Mouse (Mus musculus) bone marrow, adult 2 months (tissue): Measurements from ENCODE around the gene E4f1. TPM values are rescaled to one million over a fixed set of nuclear protein-coding genes. Genes with fewer than 3 reads are reported as not detected.

Experiments used
- H3K27ac ChIP-seq: fragments of 200-500 bp; 2 replicates; pipeline ENCODE4 v1.5.1; 2012; ENCODE audit warnings: low read depth, mild to moderate bottlenecking, control low read depth, inconsistent platforms, low read length; ENCODE audit not compliant: control insufficient read depth, poor library complexity, insufficient read depth
- H3K4me1 ChIP-seq: fragments of 200-500 bp; 2 replicates; pipeline ENCODE4 v1.6.1; 2011; ENCODE audit warnings: low read length; ENCODE audit not compliant: control insufficient read depth, insufficient read depth
- H3K4me3 ChIP-seq: fragments of 200-500 bp; replicated peaks from 2 replicates; pipeline ENCODE3; 2011; ENCODE audit warnings: mild to moderate bottlenecking, low read depth, low read length, control low read depth; ENCODE audit not compliant: control insufficient read depth
- CTCF ChIP-seq: fragments of 200-500 bp; IDR thresholded peaks from 2 replicates; pipeline ENCODE4 v1.5.1; 2011; ENCODE audit warnings: low read length, control low read depth; ENCODE audit not compliant: control insufficient read depth, insufficient read depth
- POLR2A ChIP-seq: fragments of 200-500 bp; IDR thresholded peaks from 2 replicates; pipeline ENCODE4 v1.6.1; 2011; ENCODE audit warnings: low read depth, mild to moderate bottlenecking, control low read depth, low read length, borderline replicate concordance; ENCODE audit not compliant: control insufficient read depth
- WGBS: fragments of 180-500 bp; shearing (Covaris S2); methylation state at CpG from one replicate; pipeline ENCODE4 v1.1.7; 2018; 5-methylcytosine and 5-hydroxymethylcytosine counted together
- polyA plus RNA-seq: library from polyadenylated mRNA; stranded (reverse); fragments of >200 nt; gene quantifications from 2 replicates; pipeline ENCODE4 v1.2.4, GENCODE M21; 2011; ENCODE audit warnings: low replicate concordance; ENCODE audit not compliant: missing spikeins, insufficient read depth, insufficient read length

E4f1 gene
- polyA plus RNA-seq, 1 experiment = 70.1 TPM

DNA sequence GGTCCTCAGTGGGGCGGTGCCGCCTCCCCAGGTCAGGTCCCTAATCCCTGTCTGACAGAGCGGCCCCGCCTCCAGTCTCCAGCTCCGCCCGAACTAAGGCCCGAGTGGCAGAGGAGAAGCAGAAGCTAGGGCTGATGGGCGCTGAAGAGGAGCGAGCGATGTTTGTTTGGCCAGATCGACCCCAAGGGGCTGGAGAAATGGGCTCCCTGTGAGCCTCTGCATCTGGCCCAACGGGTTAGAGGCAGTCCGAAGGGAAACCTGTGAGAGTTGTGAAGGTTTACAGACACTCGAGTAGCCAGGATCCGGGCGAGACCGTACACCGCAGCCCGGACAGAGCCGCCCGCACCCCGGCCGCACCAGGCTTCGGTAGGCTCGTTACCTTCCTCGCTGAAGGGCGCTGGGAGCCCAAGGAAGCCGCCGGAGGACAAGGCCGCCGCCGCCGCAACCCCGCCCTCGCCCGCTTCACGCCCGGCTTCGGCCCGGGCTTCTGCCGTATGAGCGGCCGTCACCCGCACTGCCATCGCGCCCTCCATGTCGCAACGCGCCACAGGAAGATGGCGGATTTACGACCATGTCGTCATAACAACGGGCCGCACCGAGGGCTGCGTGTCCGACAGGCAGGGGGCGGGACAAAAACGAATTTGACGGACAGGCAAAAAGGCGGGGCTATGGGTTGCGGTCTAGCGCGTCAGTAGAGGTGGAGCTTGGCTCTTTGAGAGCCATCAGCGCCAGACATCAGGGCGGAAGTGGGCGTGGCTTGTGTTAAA lies 15.2 kb downstream of the E4f1 start:
- peak overlapping the region; percentile 76 for H3K4me3 ChIP-seq
- under 1% methylated on average over 67 of the region's 67 CpGs for WGBS

DNA sequence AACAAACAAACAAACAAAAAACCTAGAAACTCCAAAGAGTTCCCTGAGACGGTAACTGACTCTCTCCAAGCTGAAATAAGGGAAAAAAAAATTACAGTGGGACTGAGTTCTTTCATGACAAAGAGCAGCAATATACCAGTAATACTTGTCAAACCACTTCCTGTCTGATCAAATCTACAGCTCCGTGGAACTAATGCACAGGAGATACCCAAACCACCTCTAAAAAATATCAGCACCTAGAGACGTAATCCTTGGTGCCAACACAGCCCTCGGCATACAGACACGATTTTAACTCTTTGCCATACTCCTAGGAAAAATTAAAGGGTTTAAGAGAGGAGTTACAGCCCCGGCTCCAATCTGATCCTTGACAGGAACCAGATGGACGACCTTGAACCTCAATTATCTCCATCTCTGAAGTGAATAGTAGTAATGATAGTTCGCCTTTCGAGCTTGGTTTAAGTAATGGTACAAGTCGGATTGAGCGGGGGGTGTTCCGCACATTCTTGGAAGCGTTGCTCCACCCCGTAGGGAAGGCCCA lies 15.8 kb downstream of the E4f1 start:
- Histone ChIP-seq H3K4me3 (peak overlapping the region; percentile 76), H3K4me1 (no peaks in the 10 kb centered on the region), H3K27ac (peak overlapping the region; percentile 96)
- 1% methylated on average over 14 of the region's 14 CpGs for WGBS
- no peak for TF ChIP-seq CTCF

More for the DNA sequence above, 15.2 kb downstream of the E4f1 start:
- H3K4me1 ChIP-seq = no peaks in the 10 kb centered on the region
- TF ChIP-seq CTCF (0 out of 2 replicates have a peak, but pooled peaks have one; percentile 5), POLR2A (peak; percentile 92)
- H3K27ac ChIP-seq = peak overlapping the region; percentile 96

DNA sequence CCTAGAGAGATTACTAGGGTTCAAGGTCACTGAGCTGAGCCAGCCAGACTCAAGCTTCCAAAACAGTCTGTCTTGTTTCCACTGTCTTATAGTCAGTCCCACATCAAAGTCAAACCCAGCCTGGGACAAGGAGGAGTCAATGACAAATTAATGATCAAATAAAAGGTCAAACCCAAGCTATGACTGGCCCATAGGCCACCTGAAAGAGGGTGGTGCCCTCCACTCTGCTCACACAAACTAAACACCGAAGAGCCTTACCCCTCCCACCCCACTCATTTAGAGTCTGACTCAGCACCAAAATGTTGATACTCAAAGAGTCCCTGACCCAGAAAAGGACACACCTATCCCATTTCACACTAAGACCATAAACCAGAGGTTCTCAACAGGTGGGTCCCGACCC lies 16.7 kb downstream of the E4f1 start:
- Histone ChIP-seq H3K4me1 (no peaks in the 10 kb centered on the region), H3K27ac (no peak overlapping the region), H3K4me3 (no peak overlapping the region)
- 73% methylated on average over 2 of the region's 2 CpGs for WGBS
- TF ChIP-seq CTCF (no peak), POLR2A (no peak)

DNA sequence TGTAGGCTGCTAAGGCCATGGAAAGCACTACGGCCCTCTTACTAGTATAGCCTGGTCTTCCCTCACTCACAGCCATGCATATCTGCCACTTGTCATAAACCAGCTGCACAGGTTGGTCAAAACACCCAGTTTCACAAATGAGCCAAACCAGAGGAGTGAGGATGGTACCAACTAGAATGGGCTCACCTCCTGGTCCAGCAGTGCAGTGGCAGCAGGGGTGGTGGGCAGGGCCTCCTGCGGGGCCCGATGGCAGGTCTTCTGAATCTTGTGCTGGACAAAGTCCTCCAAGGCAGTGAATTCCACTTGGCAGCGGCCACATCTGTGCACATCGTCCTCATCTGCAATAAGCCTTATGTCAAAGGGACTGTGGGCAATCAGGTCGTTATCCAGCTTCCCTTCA lies 18.9 kb downstream of the E4f1 start:
- H3K4me1 ChIP-seq = no peaks in the 10 kb centered on the region
- TF ChIP-seq POLR2A (no peak), CTCF (no peak)
- H3K27ac ChIP-seq = no peak overlapping the region
- 88% methylated on average over 6 of the region's 6 CpGs for WGBS
- no peak overlapping the region for H3K4me3 ChIP-seq

- no peak overlapping the region for H3K4me3 ChIP-seq
- H3K27ac ChIP-seq = no peak overlapping the region
- WGBS = 83% methylated on average over 6 of the region's 6 CpGs
- no peaks in the 10 kb centered on the region for H3K4me1 ChIP-seq
- TF ChIP-seq POLR2A (no peak), CTCF (no peak)
Observed at GRCm38 (mm10) chr17:24449507-24449906, 20.6 kb downstream of the E4f1 start.

DNA sequence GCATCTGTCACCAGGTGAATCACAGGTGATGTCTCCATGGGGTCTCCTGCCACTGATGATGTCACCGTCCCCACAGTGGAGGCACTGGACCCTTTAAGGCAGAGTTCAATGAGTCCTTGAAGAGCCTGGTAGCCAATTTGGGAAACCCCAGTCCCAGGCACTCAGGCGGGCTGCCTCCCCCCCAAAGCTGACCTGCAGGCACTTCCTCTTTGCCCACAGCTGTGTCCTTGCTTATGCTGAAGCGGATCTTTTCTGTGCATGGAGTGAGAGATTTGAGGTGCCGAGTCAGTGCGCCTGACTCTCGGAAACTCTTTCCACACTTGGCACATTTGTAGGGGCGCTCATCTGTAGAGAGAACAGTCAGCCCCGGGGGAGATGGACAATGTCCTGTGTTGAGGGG lies 23.5 kb downstream of the E4f1 start:
- H3K4me1 ChIP-seq = no peaks in the 10 kb centered on the region
- TF ChIP-seq CTCF = no peak
- no peak for TF ChIP-seq POLR2A
- no peak overlapping the region for H3K27ac ChIP-seq
- WGBS = 53% methylated on average over 8 of the region's 8 CpGs
- no peak overlapping the region for H3K4me3 ChIP-seq

DNA sequence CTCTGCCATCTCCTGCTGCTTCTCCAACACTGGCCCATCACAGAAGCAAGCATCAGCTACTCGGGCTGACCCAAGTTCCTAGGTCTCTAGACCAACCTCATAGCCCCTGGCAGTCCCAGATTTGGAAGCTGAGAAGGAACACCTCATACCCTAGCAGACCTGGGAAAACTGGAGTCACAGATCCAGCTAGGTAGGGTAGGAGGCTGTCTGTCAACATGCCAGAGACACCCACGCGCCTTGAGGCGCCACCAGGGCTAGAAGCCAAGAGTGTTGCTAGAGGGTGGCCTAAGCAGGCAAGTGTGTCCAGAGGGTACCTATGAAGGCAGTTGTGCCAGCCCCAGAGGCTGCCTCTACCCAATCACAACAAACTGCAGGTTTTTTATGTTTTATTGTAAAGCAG lies 26.7 kb downstream of the E4f1 start:
- TF ChIP-seq POLR2A = no peak
- no peak for TF ChIP-seq CTCF
- Histone ChIP-seq H3K4me1 (no peaks in the 10 kb centered on the region), H3K27ac (no peak overlapping the region), H3K4me3 (no peak overlapping the region)
- 87% methylated on average over 4 of the region's 4 CpGs for WGBS

GRCm38 (mm10) chr17:24442632-24443155 lies 27.4 kb downstream of the E4f1 start, which contains the start of gene Dnase1l2:
Gene Dnase1l2, minus strand, starts transcription at chr17:24443105.
- TF ChIP-seq POLR2A (no peak), CTCF (no peak)
- WGBS = 80% methylated on average over 7 of the region's 7 CpGs
- Histone ChIP-seq H3K4me3 (no peak within 1 kb of the TSS), H3K4me1 (no peaks in the 10 kb centered on the region), H3K27ac (no peak within 1 kb of the TSS)
